Mouse (Mus musculus): Measurements from ENCODE around the gene Amh.

The Amh gene

GRCm38 (mm10) chr10:80804916-80805315 is at the start of gene Amh:
TSS of gene Amh (plus strand) at chr10:80805243.
- no peak for DNase-seq (ENCODE audit: low read depth, low spot score)

- DNase-seq (ENCODE audit: low read depth, low spot score), result no peak
These were observed 49.6 kb upstream of the Amh start for GRCm38 (mm10) chr10:80755291-80756015.

GRCm38 (mm10) chr10:80756099-80756498 is 48.9 kb upstream of the Amh start:
- DNase-seq (ENCODE audit: low read depth, low spot score), result peak; percentile 39

GRCm38 (mm10) chr10:80756509-80756908 is 48.5 kb upstream of the Amh start:
- DNase-seq (ENCODE audit: low read depth, low spot score), result no peak

- peak; percentile 52 for DNase-seq (ENCODE audit: low read depth, low spot score)
These were observed 48.1 kb upstream of the Amh start for GRCm38 (mm10) chr10:80756967-80757366.

GRCm38 (mm10) chr10:80757717-80758116 is 47.3 kb upstream of the Amh start:
- DNase-seq (ENCODE audit: low read depth, low spot score), result peak; percentile 90

GRCm38 (mm10) chr10:80758651-80759050 is 46.4 kb upstream of the Amh start:
- DNase-seq (ENCODE audit: low read depth, low spot score), result peak; percentile 56

GRCm38 (mm10) chr10:80760596-80761524 is 44.2 kb upstream of the Amh start:
- no peak for DNase-seq (ENCODE audit: low read depth, low spot score)

GRCm38 (mm10) chr10:80761821-80762220 is 43.2 kb upstream of the Amh start:
- no peak for DNase-seq (ENCODE audit: low read depth, low spot score)

- DNase-seq (ENCODE audit: low read depth, low spot score), result peak; percentile 42
These were observed 41.5 kb upstream of the Amh start for GRCm38 (mm10) chr10:80763502-80763901.

- DNase-seq (ENCODE audit: low read depth, low spot score), result no peak
These were observed 39.3 kb upstream of the Amh start for GRCm38 (mm10) chr10:80765746-80766145.

- no peak for DNase-seq (ENCODE audit: low read depth, low spot score)
These were observed 38.8 kb upstream of the Amh start for GRCm38 (mm10) chr10:80766161-80766815.

- DNase-seq (ENCODE audit: low read depth, low spot score), result no peak
These were observed 36.7 kb upstream of the Amh start for GRCm38 (mm10) chr10:80768365-80768764.

- no peak for DNase-seq (ENCODE audit: low read depth, low spot score)
These were observed 31.2 kb upstream of the Amh start for GRCm38 (mm10) chr10:80773816-80774215.

- DNase-seq (ENCODE audit: low read depth, low spot score), result peak; percentile 90
These were observed 30.5 kb upstream of the Amh start for GRCm38 (mm10) chr10:80774549-80774948.

- no peak for DNase-seq (ENCODE audit: low read depth, low spot score)
These were observed 30.1 kb upstream of the Amh start for GRCm38 (mm10) chr10:80774981-80775380.

GRCm38 (mm10) chr10:80775731-80776130 is 29.3 kb upstream of the Amh start:
- DNase-seq (ENCODE audit: low read depth, low spot score), result no peak

- DNase-seq (ENCODE audit: low read depth, low spot score), result peak; percentile 51
These were observed 28.6 kb upstream of the Amh start for GRCm38 (mm10) chr10:80776358-80776869.

- DNase-seq (ENCODE audit: low read depth, low spot score), result no peak
These were observed 27.9 kb upstream of the Amh start for GRCm38 (mm10) chr10:80777123-80777522.

GRCm38 (mm10) chr10:80779565-80779964 is 25.5 kb upstream of the Amh start:
- peak; percentile 38 for DNase-seq (ENCODE audit: low read depth, low spot score)

- DNase-seq (ENCODE audit: low read depth, low spot score), result no peak
These were observed 20.7 kb upstream of the Amh start for GRCm38 (mm10) chr10:80784302-80784701.

- no peak for DNase-seq (ENCODE audit: low read depth, low spot score)
These were observed 20.2 kb upstream of the Amh start for GRCm38 (mm10) chr10:80784871-80785270.
